Mouse (Mus musculus) hindbrain, embryonic 15.5 days (tissue): ENCODE measurements around the gene Amz2. TPM values are rescaled to one million over a fixed set of nuclear protein-coding genes. Genes with fewer than 3 reads are reported as not detected.

Source experiments
- ATAC-seq: fragments of 200-750 bp; cut with Nextera tagmentation; 2 replicates; pipeline ENCODE4 v1.8.0; 2017; ENCODE audit warnings: low read depth, moderate number of reproducible peaks, moderate TSS enrichment; ENCODE audit not compliant: low FRiP score
- H3K27ac ChIP-seq: fragments of 300-500 bp; sonication (generic); replicated peaks from 2 replicates; pipeline ENCODE4 v1.5.1; 2015; ENCODE audit warnings: mild to moderate bottlenecking, inconsistent platforms
- H3K27me3 ChIP-seq: fragments of 300-500 bp; sonication (generic); 2 replicates; pipeline ENCODE4 v1.6.1; 2015; ENCODE audit warnings: control low read depth, inconsistent platforms
- H3K36me3 ChIP-seq: fragments of 300-500 bp; sonication (generic); 2 replicates; pipeline ENCODE4 v1.6.1; 2015; ENCODE audit warnings: control low read depth, inconsistent platforms
- H3K4me1 ChIP-seq: fragments of 300-500 bp; sonication (generic); replicated peaks from 2 replicates; pipeline ENCODE4 v1.6.1; 2015; ENCODE audit warnings: control low read depth, inconsistent platforms
- H3K4me2 ChIP-seq: fragments of 300-500 bp; sonication (generic); 2 replicates; pipeline ENCODE4 v1.6.1; 2015; ENCODE audit warnings: moderate library complexity, mild to moderate bottlenecking, inconsistent platforms
- H3K4me3 ChIP-seq: fragments of 300-500 bp; sonication (generic); 2 replicates; pipeline ENCODE4 v1.5.1; 2015; ENCODE audit warnings: mild to moderate bottlenecking, inconsistent platforms
- H3K9ac ChIP-seq: fragments of 300-500 bp; sonication (generic); 2 replicates; pipeline ENCODE4 v1.6.1; 2015; ENCODE audit warnings: inconsistent platforms
- H3K9me3 ChIP-seq: fragments of 300-500 bp; sonication (generic); 2 replicates; pipeline ENCODE4 v1.6.1; 2016; ENCODE audit warnings: control low read depth, inconsistent platforms
- WGBS: fragments of 180-500 bp; shearing (Covaris S2); methylation state at CpG from one replicate; pipeline ENCODE4 v1.1.7; 2015; 5-methylcytosine and 5-hydroxymethylcytosine counted together
- polyA plus RNA-seq: library from polyadenylated mRNA; unstranded; fragments of >200 nt; fragmentation: Nextera tagmentation; extraction: Ambion mirVana; gene quantifications from 2 replicates; pipeline ENCODE4 v1.2.1, GENCODE M21; 2015

Gene Amz2
- polyA plus RNA-seq, 1 experiment from 2014 or later, result 54.2 TPM

DNA sequence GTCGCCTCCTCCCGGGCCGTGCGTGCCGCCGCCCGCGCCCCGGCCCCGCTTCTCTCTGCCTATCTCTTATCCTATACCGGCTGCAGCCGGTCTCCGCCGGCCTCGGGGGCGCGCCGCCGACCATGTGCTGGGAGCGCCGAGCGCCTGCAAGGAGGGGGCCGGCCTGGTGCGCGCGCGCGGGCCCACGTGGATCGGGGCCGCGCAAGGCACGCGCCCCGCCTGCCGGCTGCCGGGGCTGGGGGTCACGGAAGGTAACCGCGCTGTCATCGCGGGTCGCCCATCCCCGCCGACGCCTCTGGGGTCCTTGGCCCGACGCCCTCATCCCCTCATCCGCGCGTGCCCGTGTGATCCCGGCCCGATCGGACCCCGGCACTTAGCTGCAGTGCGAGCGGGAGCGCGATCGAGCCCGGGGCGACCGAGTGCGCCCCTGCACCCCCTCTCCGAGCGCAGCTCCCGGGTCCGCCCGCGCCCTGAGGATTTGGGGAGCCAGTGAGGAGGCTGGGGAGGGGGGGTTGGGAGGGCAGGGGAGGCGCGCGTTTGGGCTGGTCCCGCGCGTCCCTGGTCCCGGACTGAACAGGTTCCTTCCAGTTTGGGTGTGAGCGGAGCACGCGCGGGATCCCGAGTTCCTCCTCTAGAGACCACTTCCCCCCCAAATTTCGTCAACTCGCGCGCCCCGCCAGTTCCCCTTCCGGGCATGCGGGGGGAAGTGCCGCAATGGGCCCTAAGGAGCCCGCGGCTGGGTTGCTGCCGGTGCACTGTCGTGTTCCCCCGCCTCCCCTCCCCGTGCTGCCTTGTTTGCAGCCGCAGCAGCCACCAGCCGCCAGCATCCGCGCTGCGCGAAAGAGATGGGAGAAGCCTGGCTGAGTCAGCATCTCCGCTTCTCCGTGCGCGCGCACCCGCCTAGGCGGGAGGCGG, 47.7 kb downstream of the Amz2 start, which contains the start of the genes Arsg and Slc16a6:
TSS of gene Arsg (plus strand) at position 204 of the 915 bp plus-strand sequence.
TSS of gene Slc16a6 (minus strand) at position 428 of the 915 bp plus-strand sequence.
- H3K27me3 ChIP-seq, result peaks cover 11% of the 10 kb centered on the region; the same call in 1 of the 2 replicates
- peak within 1 kb of the TSS; percentile 71 for H3K9ac ChIP-seq
- peak within 1 kb of the TSS; percentile 93 for H3K27ac ChIP-seq
- H3K9me3 ChIP-seq, result no peaks in the 10 kb centered on the region
- H3K4me1 ChIP-seq, result peaks cover 21% of the 10 kb centered on the region
- WGBS, result under 1% methylated on average over 108 of the region's 111 CpGs
- H3K4me2 ChIP-seq, result peak within 1 kb of the TSS; percentile 77
- ATAC-seq, result peak; percentile 91
- peak within 1 kb of the TSS; percentile 57 for H3K4me3 ChIP-seq
- H3K36me3 ChIP-seq, result no peaks in the 10 kb centered on the region

DNA sequence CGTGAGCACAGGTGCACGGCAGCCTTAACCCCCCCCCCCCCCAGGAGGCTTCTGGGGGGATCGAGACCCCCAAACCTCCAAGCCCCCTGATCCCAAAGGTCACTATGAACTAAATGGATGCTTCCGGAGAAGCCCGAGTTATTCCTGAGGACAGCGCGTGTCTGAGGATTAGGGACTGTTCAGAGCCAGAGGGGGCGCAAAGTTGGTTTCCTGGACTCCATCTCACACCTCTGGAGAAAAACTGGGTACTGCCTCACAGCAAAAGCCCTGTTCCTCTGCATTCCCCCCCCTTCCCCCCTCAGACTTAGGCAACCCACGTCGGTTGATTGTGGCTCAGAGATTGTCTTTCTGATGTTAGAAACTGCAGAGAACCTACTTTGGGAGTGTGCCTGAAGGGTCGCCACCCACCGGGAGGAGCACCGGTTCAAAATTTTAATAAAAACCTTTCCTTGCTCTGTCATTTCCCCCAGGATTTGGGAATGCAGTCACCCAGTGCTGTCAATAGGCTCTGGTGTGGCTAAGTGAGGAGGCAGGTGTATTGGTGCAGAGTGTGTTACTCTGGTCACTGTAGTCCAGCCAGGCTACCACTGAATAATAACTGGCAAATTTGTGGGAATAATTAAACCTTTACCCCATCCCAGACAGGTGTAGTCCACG, 48.5 kb downstream of the Amz2 start:
- Histone ChIP-seq H3K9ac (peak overlapping the region; percentile 71), H3K36me3 (no peaks in the 10 kb centered on the region), H3K27ac (peak overlapping the region; percentile 93), H3K27me3 (peaks cover 11% of the 10 kb centered on the region; the same call in 1 of the 2 replicates), H3K4me3 (peak overlapping the region; percentile 57), H3K9me3 (no peaks in the 10 kb centered on the region), H3K4me2 (peak overlapping the region; percentile 77), H3K4me1 (peaks cover 21% of the 10 kb centered on the region)
- peak; percentile 38; the same call in 1 of the 2 replicates for ATAC-seq
- 9% methylated on average over 14 of the region's 14 CpGs for WGBS

DNA sequence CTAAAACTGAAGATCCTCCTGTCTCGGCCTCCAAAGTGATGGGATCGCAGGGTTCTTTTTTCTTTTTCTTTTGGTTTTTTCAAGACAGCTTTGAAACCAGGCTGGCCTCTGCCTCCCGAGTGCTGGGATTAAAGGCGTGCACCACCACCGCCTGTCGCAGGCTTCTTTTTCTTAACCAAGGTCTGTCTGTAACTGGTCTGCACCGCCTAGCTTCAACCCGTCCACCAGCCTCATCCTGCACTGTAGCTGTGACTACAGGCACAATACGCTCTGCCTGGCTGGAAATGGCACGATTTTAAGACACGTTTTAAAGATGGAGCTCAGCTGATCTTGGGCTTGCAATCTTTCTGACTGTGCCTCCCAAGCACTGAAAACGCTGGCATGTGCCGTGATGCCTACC, 49.1 kb downstream of the Amz2 start:
- Histone ChIP-seq H3K27me3 (peaks cover 11% of the 10 kb centered on the region; the same call in 1 of the 2 replicates), H3K9me3 (no peaks in the 10 kb centered on the region), H3K9ac (no peak overlapping the region), H3K4me3 (no peak overlapping the region), H3K36me3 (no peaks in the 10 kb centered on the region), H3K27ac (no peak overlapping the region), H3K4me2 (no peak overlapping the region), H3K4me1 (peaks cover 21% of the 10 kb centered on the region)
- 75% methylated on average over 13 of the region's 13 CpGs for WGBS
- no peak for ATAC-seq

GRCm38 (mm10) chr11:109475717-109476116, 50.0 kb downstream of the Amz2 start:
- no peak for ATAC-seq
- WGBS, result 65% methylated on average over 4 of the region's 4 CpGs
- Histone ChIP-seq H3K4me1 (peaks cover 21% of the 10 kb centered on the region), H3K36me3 (no peaks in the 10 kb centered on the region), H3K27me3 (peaks cover 8% of the 10 kb centered on the region; the same call in 1 of the 2 replicates), H3K9me3 (no peaks in the 10 kb centered on the region), H3K4me3 (no peak overlapping the region), H3K9ac (no peak overlapping the region), H3K4me2 (no peak overlapping the region), H3K27ac (peak overlapping the region; percentile 53; the same call in 1 of the 2 replicates)

- 36% methylated on average over 2 of the region's 2 CpGs for WGBS
- H3K36me3 ChIP-seq, result no peaks in the 10 kb centered on the region
- no peak for ATAC-seq
- peak overlapping the region; percentile 53 for H3K27ac ChIP-seq
- H3K4me3 ChIP-seq, result no peak overlapping the region
- H3K9me3 ChIP-seq, result no peaks in the 10 kb centered on the region
- peaks cover 4% of the 10 kb centered on the region; the same call in 1 of the 2 replicates for H3K27me3 ChIP-seq
- no peak overlapping the region for H3K9ac ChIP-seq
- H3K4me1 ChIP-seq, result peaks cover 21% of the 10 kb centered on the region
- H3K4me2 ChIP-seq, result no peak overlapping the region
These were observed 50.5 kb downstream of the Amz2 start for GRCm38 (mm10) chr11:109476241-109476640.

DNA sequence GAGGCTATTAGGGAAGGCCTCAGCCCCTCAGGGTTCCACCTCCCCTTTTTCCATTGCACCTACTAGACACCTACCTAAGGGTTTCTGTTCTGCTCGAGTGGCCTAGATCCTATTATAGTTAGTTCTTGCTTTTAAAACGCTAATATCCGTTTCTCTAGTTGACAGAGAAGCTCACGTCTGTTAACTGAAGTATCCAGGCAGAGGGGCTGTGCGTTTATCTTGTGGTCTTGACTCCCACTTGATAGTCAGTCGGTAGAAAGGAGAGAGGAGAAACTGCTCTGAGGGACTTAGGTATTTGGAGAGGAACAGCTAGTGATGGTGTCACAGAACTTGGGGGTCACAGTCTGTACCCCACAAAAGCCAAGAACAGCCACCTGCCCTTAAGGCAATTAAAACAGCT, 50.9 kb downstream of the Amz2 start:
- Histone ChIP-seq H3K27ac (peak overlapping the region; percentile 53), H3K4me1 (peaks cover 16% of the 10 kb centered on the region), H3K4me2 (no peak overlapping the region), H3K4me3 (no peak overlapping the region), H3K9me3 (no peaks in the 10 kb centered on the region), H3K27me3 (peaks cover 2% of the 10 kb centered on the region; the same call in 1 of the 2 replicates), H3K9ac (no peak overlapping the region), H3K36me3 (no peaks in the 10 kb centered on the region)
- 25% methylated on average over 6 of the region's 6 CpGs for whole genome bisulfite sequencing
- no peak for ATAC-seq

DNA sequence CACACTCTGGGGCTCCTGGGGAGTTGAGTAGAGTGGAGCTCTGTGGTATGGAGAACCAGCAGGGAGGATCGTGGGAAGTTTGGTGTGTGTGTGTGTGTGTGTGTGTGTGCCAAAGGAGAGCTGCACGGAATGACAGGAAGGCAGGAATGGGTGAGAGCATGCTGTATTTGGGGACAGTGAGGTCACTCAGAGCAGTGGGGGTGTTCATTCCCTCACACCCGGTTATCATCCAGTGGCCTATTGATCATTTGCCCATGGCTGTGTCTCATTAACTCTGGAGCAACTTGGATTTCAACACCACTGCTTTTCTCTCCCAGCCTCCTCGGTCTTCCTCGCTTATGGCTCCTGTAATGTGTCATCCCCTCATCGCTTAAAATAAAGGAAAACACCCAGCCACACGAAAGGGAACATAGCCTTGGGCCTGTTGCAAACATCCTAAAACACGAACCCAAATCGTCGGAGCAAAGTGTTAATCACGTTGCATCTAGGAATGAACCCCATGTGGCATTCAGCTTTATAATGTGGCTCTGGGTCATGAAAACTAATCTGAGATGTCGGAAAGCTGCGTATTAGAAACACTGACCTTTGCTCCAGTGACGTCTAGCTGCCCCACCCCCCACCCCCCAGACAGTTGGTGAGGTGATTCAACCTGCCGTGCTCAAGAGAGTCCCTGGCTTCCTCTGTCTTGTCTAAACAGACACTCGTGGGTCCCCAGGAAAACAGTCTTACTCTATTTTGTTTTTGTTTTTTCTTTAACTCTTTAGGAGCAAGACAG, 52.0 kb downstream of the Amz2 start:
- 43% methylated on average over 16 of the region's 16 CpGs for whole genome bisulfite sequencing
- H3K9me3 ChIP-seq, result no peaks in the 10 kb centered on the region
- H3K4me1 ChIP-seq, result peaks cover 7% of the 10 kb centered on the region
- H3K36me3 ChIP-seq, result no peaks in the 10 kb centered on the region
- no peaks in the 10 kb centered on the region for H3K27me3 ChIP-seq
- ATAC-seq, result no peak
- H3K9ac ChIP-seq, result no peak overlapping the region
- no peak overlapping the region for H3K4me2 ChIP-seq
- no peak overlapping the region for H3K4me3 ChIP-seq
- no peak overlapping the region for H3K27ac ChIP-seq

GRCm38 (mm10) chr11:109479575-109480285, 54.0 kb downstream of the Amz2 start:
- Histone ChIP-seq H3K9ac (no peak overlapping the region), H3K36me3 (no peaks in the 10 kb centered on the region), H3K9me3 (no peaks in the 10 kb centered on the region), H3K4me3 (no peak overlapping the region), H3K4me2 (no peak overlapping the region), H3K4me1 (peaks cover 3% of the 10 kb centered on the region), H3K27ac (no peak overlapping the region), H3K27me3 (no peaks in the 10 kb centered on the region)
- no peak for ATAC-seq
- 40% methylated on average over 16 of the region's 16 CpGs for WGBS

- Histone ChIP-seq H3K4me1 (peaks cover 3% of the 10 kb centered on the region), H3K9ac (no peak overlapping the region), H3K9me3 (no peaks in the 10 kb centered on the region), H3K27me3 (no peaks in the 10 kb centered on the region), H3K27ac (no peak overlapping the region), H3K4me2 (no peak overlapping the region), H3K36me3 (no peaks in the 10 kb centered on the region), H3K4me3 (no peak overlapping the region)
- ATAC-seq, result no peak
- 79% methylated on average over 8 of the region's 8 CpGs for WGBS
These were observed 54.7 kb downstream of the Amz2 start for GRCm38 (mm10) chr11:109480440-109480839.

DNA sequence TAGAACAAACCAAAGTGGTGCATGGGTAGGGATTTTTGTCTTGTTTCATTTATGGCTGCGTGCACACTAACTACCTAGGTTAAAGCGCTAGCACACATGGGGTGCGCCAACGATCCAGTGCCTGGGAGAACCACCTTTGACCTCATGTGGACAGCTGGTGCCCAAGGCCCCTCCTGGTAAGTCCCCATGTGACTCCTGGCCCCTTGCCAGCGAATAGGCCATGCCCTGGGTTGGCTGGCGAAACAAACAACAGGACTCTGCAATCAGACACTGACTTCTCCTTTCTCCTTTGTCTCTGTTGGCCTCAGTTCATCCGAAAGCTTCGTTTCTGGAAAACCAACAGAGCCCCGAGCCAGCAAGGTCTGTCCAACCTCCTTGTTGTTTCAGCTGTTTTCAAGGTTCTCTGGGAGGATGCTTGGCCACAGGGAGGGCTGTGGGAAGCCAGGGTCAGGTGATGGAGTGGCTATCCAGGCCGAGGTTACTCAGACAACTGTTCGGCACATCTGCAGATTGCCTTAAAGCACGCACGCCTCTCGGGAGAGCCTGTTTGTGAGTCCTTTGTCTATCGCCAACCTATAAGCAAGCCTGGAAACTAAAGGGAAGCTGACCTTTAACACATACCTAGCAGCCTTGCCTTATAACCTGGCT, 59.8 kb downstream of the Amz2 start:
- H3K4me3 ChIP-seq, result no peak overlapping the region

GRCm38 (mm10) chr11:109487111-109487510, 61.4 kb downstream of the Amz2 start:
- H3K27ac ChIP-seq, result no peak overlapping the region
- ATAC-seq, result no peak
- H3K4me2 ChIP-seq, result no peak overlapping the region
- no peaks in the 10 kb centered on the region for H3K36me3 ChIP-seq
- H3K9ac ChIP-seq, result no peak overlapping the region
- H3K4me1 ChIP-seq, result no peaks in the 10 kb centered on the region
- H3K9me3 ChIP-seq, result no peaks in the 10 kb centered on the region
- no peak overlapping the region for H3K4me3 ChIP-seq
- 40% methylated on average over 1 of the region's 1 CpGs for WGBS
- H3K27me3 ChIP-seq, result no peaks in the 10 kb centered on the region

More for the DNA sequence above, 59.8 kb downstream of the Amz2 start:
- Histone ChIP-seq H3K27ac (no peak overlapping the region), H3K4me1 (no peaks in the 10 kb centered on the region), H3K36me3 (no peaks in the 10 kb centered on the region), H3K9ac (no peak overlapping the region), H3K9me3 (no peaks in the 10 kb centered on the region), H3K4me2 (no peak overlapping the region), H3K27me3 (no peaks in the 10 kb centered on the region)
- WGBS, result 78% methylated on average over 15 of the region's 15 CpGs
- ATAC-seq, result no peak
